Mouse (Mus musculus) cerebellum, postnatal 25 days (tissue): Measurements from ENCODE around the gene Rin2.
A peak's percentile ranks its signal among the peaks of the same experiment; 100 is the strongest.
"Not testable (repeated sequence)": the region's sequence is repeated elsewhere in the genome, so short reads cannot be mapped to it uniquely, and the experiment has no call there.

ENCODE experiments used
- DNase-seq, 2 experiments: peaks; one replicate each; pipeline ENCODE4 v3.0.0; 2021; ENCODE audit warnings: mixed read lengths in 2 of 2

The Rin2 gene

GRCm38 (mm10) chr2:145866695-145867449 is 191.9 kb downstream of the Rin2 start:
- no peak for DNase-seq

GRCm38 (mm10) chr2:145871308-145871707 is 196.3 kb downstream of the Rin2 start:
- no peak for DNase-seq

GRCm38 (mm10) chr2:145872099-145872498 is 197.1 kb downstream of the Rin2 start:
- DNase-seq, result no peak

GRCm38 (mm10) chr2:145873953-145874352 is 198.9 kb downstream of the Rin2 start:
- no peak for DNase-seq

GRCm38 (mm10) chr2:145874879-145875482 is 200.0 kb downstream of the Rin2 start:
- no peak for DNase-seq

GRCm38 (mm10) chr2:145877191-145877590 is 202.2 kb downstream of the Rin2 start:
- DNase-seq, result no peak

- peak in 1 of 2 experiments; percentile 43 for DNase-seq
Measured at GRCm38 (mm10) chr2:145880887-145881747, 206.1 kb downstream of the Rin2 start.

GRCm38 (mm10) chr2:145881932-145882331 is 206.9 kb downstream of the Rin2 start:
- no peak for DNase-seq

- no peak for DNase-seq
Measured at GRCm38 (mm10) chr2:145882398-145882797, 207.4 kb downstream of the Rin2 start.

GRCm38 (mm10) chr2:145884036-145884912 is 209.3 kb downstream of the Rin2 start:
- DNase-seq, result no peak

GRCm38 (mm10) chr2:145884913-145885785 is 210.1 kb downstream of the Rin2 start:
- no peak for DNase-seq

GRCm38 (mm10) chr2:145887937-145888765 is 213.1 kb downstream of the Rin2 start:
- DNase-seq, result no peak

GRCm38 (mm10) chr2:145888766-145889480 is 213.9 kb downstream of the Rin2 start:
- no peak for DNase-seq

- no peak for DNase-seq
Measured at GRCm38 (mm10) chr2:145890571-145890970, 215.6 kb downstream of the Rin2 start.

GRCm38 (mm10) chr2:145893756-145894155 is 218.7 kb downstream of the Rin2 start:
- no peak for DNase-seq

GRCm38 (mm10) chr2:145898106-145898505 is 223.1 kb downstream of the Rin2 start:
- DNase-seq, result peak; percentile 58 to 68

- not testable (repeated sequence) for DNase-seq
Measured at GRCm38 (mm10) chr2:145900318-145900717, 225.3 kb downstream of the Rin2 start.

GRCm38 (mm10) chr2:145901861-145902260 is 226.8 kb downstream of the Rin2 start, which contains the start of gene Naa20:
TSS of gene Naa20 (plus strand) at chr2:145902099.
- DNase-seq, result no peak

- DNase-seq, result peak; percentile 94 to 95
Measured at GRCm38 (mm10) chr2:145903061-145903901, 228.3 kb downstream of the Rin2 start.
